Mouse (Mus musculus): ENCODE results near the gene C87436. TPM values are rescaled to one million over a fixed set of nuclear protein-coding genes. Genes with fewer than 3 reads are reported as not detected.

C87436 gene
- polyA plus RNA-seq, 1 experiment from 2014 or later: 25.6 TPM

- Histone ChIP-seq H3K4me1 (replicated peaks; ENCODE audit: control insufficient read depth, insufficient read depth, low read length) (no peaks in the 10 kb centered on the region), H3K4me3 (ENCODE audit: low read depth, low read length) (no peak overlapping the region), H3K36me3 (ENCODE audit: control insufficient read depth, insufficient read depth, low read length) (no peaks in the 10 kb centered on the region), H3K9me3 (ENCODE audit: control insufficient read depth, low read length) (no peaks in the 10 kb centered on the region), H3K9ac (ENCODE audit: low read depth, low read length) (no peak overlapping the region), H3K27ac (ENCODE audit: low read depth, low read length) (no peak overlapping the region), H3K4me2 (replicated peaks; ENCODE audit: low read depth, low read length) (no peak overlapping the region), H3K27me3 (ENCODE audit: control insufficient read depth, insufficient read depth, low read length) (no peaks in the 10 kb centered on the region)
- no peak for DNase-seq (ENCODE audit: low spot score)
- WGBS: 82% methylated on average over 7 of the region's 7 CpGs
- ATAC-seq (ENCODE audit: low FRiP score): no peak
Measured at GRCm38 (mm10) chr6:86505671-86506070, 67.5 kb downstream of the C87436 start.

DNA sequence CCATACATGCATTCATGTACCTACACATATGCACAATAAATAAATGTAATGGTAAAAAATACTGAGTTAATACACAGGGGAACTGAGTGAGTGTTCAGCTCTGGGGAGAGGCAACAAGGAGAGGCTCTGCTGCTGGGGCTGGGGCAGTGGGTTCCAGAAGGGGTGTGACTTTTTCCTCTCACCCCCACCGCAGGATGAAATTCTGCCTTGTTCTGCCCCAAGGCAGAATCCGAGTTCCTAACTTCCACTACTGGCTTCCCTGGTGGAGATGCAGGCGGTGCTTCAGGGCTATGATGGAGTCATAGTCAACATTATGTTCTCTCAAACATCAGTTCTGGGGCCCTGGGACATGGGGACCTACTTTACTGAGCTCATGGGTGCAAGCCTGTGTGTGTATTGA lies 68.1 kb downstream of the C87436 start:
- Histone ChIP-seq H3K9ac (ENCODE audit: low read depth, low read length) (no peak overlapping the region), H3K4me2 (replicated peaks; ENCODE audit: low read depth, low read length) (no peak overlapping the region), H3K9me3 (ENCODE audit: control insufficient read depth, low read length) (no peaks in the 10 kb centered on the region), H3K27me3 (ENCODE audit: control insufficient read depth, insufficient read depth, low read length) (no peaks in the 10 kb centered on the region), H3K27ac (ENCODE audit: low read depth, low read length) (no peak overlapping the region), H3K36me3 (ENCODE audit: control insufficient read depth, insufficient read depth, low read length) (no peaks in the 10 kb centered on the region), H3K4me1 (replicated peaks; ENCODE audit: control insufficient read depth, insufficient read depth, low read length) (no peaks in the 10 kb centered on the region), H3K4me3 (ENCODE audit: low read depth, low read length) (no peak overlapping the region)
- ATAC-seq (ENCODE audit: low FRiP score) (no peak), DNase-seq (ENCODE audit: low spot score) (no peak)
- 88% methylated on average over 3 of the region's 3 CpGs for WGBS

GRCm38 (mm10) chr6:86507116-86507515 lies 68.9 kb downstream of the C87436 start:
- no peak overlapping the region for H3K4me2 ChIP-seq (replicated peaks; ENCODE audit: low read depth, low read length)
- no peak overlapping the region for H3K27ac ChIP-seq (ENCODE audit: low read depth, low read length)
- ATAC-seq (ENCODE audit: low FRiP score) (no peak), DNase-seq (ENCODE audit: low spot score) (no peak)
- H3K27me3 ChIP-seq (ENCODE audit: control insufficient read depth, insufficient read depth, low read length): no peaks in the 10 kb centered on the region
- H3K36me3 ChIP-seq (ENCODE audit: control insufficient read depth, insufficient read depth, low read length): no peaks in the 10 kb centered on the region
- H3K9ac ChIP-seq (ENCODE audit: low read depth, low read length): no peak overlapping the region
- H3K9me3 ChIP-seq (ENCODE audit: control insufficient read depth, low read length): no peaks in the 10 kb centered on the region
- H3K4me1 ChIP-seq (replicated peaks; ENCODE audit: control insufficient read depth, insufficient read depth, low read length): no peaks in the 10 kb centered on the region
- H3K4me3 ChIP-seq (ENCODE audit: low read depth, low read length): no peak overlapping the region

- no peaks in the 10 kb centered on the region for H3K4me1 ChIP-seq (replicated peaks; ENCODE audit: control insufficient read depth, insufficient read depth, low read length)
- H3K36me3 ChIP-seq (ENCODE audit: control insufficient read depth, insufficient read depth, low read length): no peaks in the 10 kb centered on the region
- H3K4me3 ChIP-seq (ENCODE audit: low read depth, low read length): no peak overlapping the region
- no peak for ATAC-seq (ENCODE audit: low FRiP score)
- DNase-seq (ENCODE audit: low spot score): no peak
- H3K9me3 ChIP-seq (ENCODE audit: control insufficient read depth, low read length): no peaks in the 10 kb centered on the region
- no peak overlapping the region for H3K4me2 ChIP-seq (replicated peaks; ENCODE audit: low read depth, low read length)
- 79% methylated on average over 3 of the region's 3 CpGs for WGBS
- no peak overlapping the region for H3K9ac ChIP-seq (ENCODE audit: low read depth, low read length)
- no peaks in the 10 kb centered on the region for H3K27me3 ChIP-seq (ENCODE audit: control insufficient read depth, insufficient read depth, low read length)
- H3K27ac ChIP-seq (ENCODE audit: low read depth, low read length): no peak overlapping the region
Measured at GRCm38 (mm10) chr6:86508736-86509135, 70.6 kb downstream of the C87436 start.

GRCm38 (mm10) chr6:86509194-86509865 lies 71.2 kb downstream of the C87436 start:
- 81% methylated on average over 4 of the region's 4 CpGs for whole genome bisulfite sequencing
- no peak for ATAC-seq (ENCODE audit: low FRiP score)
- H3K4me3 ChIP-seq (ENCODE audit: low read depth, low read length): no peak overlapping the region

DNA sequence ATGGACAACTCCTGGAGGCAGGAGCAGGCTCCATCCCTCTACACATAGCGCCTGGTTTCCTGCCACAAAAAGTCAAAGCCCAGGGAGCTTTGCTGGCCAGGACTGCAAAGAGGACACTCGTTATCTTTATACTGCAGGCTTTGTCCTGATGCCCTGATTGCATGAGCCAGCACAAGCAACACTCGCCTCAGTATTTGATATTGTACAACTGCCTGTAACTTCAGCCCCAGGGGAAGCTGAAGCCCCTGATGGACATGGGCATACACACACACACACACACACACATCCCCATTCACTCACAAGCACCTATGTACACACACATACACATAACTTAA lies 71.7 kb downstream of the C87436 start:
- Histone ChIP-seq H3K27me3 (ENCODE audit: control insufficient read depth, insufficient read depth, low read length) (no peaks in the 10 kb centered on the region), H3K9ac (ENCODE audit: low read depth, low read length) (no peak overlapping the region), H3K27ac (ENCODE audit: low read depth, low read length) (no peak overlapping the region), H3K9me3 (ENCODE audit: control insufficient read depth, low read length) (no peaks in the 10 kb centered on the region), H3K4me1 (replicated peaks; ENCODE audit: control insufficient read depth, insufficient read depth, low read length) (no peaks in the 10 kb centered on the region), H3K4me3 (ENCODE audit: low read depth, low read length) (no peak overlapping the region), H3K36me3 (ENCODE audit: control insufficient read depth, insufficient read depth, low read length) (no peaks in the 10 kb centered on the region), H3K4me2 (replicated peaks; ENCODE audit: low read depth, low read length) (no peak overlapping the region)
- no peak for ATAC-seq (ENCODE audit: low FRiP score)
- WGBS: 70% methylated on average over 3 of the region's 3 CpGs
- DNase-seq (ENCODE audit: low spot score): no peak

More at GRCm38 (mm10) chr6:86509194-86509865, 71.2 kb downstream of the C87436 start:
- H3K4me1 ChIP-seq (replicated peaks; ENCODE audit: control insufficient read depth, insufficient read depth, low read length): no peaks in the 10 kb centered on the region
- H3K4me2 ChIP-seq (replicated peaks; ENCODE audit: low read depth, low read length): no peak overlapping the region
- H3K9ac ChIP-seq (ENCODE audit: low read depth, low read length): no peak overlapping the region
- no peak overlapping the region for H3K27ac ChIP-seq (ENCODE audit: low read depth, low read length)
- H3K27me3 ChIP-seq (ENCODE audit: control insufficient read depth, insufficient read depth, low read length): no peaks in the 10 kb centered on the region
- H3K36me3 ChIP-seq (ENCODE audit: control insufficient read depth, insufficient read depth, low read length): no peaks in the 10 kb centered on the region
- no peaks in the 10 kb centered on the region for H3K9me3 ChIP-seq (ENCODE audit: control insufficient read depth, low read length)
- no peak for DNase-seq (ENCODE audit: low spot score)

DNA sequence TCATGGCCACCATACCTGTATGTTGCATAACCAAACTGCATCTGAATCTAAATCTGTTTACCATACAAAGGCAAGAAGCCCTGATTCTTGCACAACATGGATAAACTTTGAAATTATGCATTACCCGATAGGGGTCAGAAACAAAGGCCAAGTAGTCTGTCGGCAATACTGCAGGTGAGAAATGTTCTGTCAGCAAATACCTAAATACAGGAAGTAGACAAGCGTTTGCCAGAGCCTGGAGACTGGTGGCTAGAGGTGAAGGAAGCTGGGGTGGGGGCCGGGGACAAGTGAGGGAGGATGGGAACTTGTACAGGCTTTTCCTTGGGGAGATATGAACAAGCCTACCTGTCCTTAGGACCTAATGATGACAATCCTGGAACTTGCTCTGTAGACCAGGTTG lies 72.8 kb downstream of the C87436 start:
- no peak overlapping the region for H3K4me3 ChIP-seq (ENCODE audit: low read depth, low read length)
- DNase-seq (ENCODE audit: low spot score): no peak
- no peak for ATAC-seq (ENCODE audit: low FRiP score)
- no peaks in the 10 kb centered on the region for H3K9me3 ChIP-seq (ENCODE audit: control insufficient read depth, low read length)
- H3K36me3 ChIP-seq (ENCODE audit: control insufficient read depth, insufficient read depth, low read length): no peaks in the 10 kb centered on the region
- no peak overlapping the region for H3K9ac ChIP-seq (ENCODE audit: low read depth, low read length)
- no peaks in the 10 kb centered on the region for H3K27me3 ChIP-seq (ENCODE audit: control insufficient read depth, insufficient read depth, low read length)
- H3K4me2 ChIP-seq (replicated peaks; ENCODE audit: low read depth, low read length): no peak overlapping the region
- H3K27ac ChIP-seq (ENCODE audit: low read depth, low read length): no peak overlapping the region
- WGBS: 80% methylated on average over 4 of the region's 4 CpGs
- H3K4me1 ChIP-seq (replicated peaks; ENCODE audit: control insufficient read depth, insufficient read depth, low read length): no peaks in the 10 kb centered on the region

DNA sequence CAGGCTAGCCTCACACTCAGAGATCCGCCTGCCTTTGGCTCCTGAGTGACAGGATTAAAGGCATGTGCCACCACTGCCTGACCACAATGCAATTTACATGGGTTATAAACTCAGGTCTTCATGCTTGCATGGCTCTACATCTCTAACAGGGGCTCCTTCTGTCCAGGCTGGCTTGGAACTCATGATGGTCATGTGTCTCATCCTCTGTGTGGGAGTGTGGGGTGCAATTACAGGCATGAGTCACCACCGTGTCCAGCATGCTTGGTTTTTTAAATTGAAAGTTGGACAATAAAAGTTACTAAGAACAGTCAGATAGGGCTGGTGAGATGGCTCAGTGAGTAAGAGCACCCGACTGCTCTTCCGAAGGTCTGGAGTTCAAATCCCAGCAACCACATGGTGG lies 75.1 kb downstream of the C87436 start:
- no peaks in the 10 kb centered on the region for H3K4me1 ChIP-seq (replicated peaks; ENCODE audit: control insufficient read depth, insufficient read depth, low read length)
- ATAC-seq (ENCODE audit: low FRiP score) (no peak), DNase-seq (ENCODE audit: low spot score) (no peak)
- H3K9ac ChIP-seq (ENCODE audit: low read depth, low read length): no peak overlapping the region
- H3K4me3 ChIP-seq (ENCODE audit: low read depth, low read length): no peak overlapping the region
- H3K9me3 ChIP-seq (ENCODE audit: control insufficient read depth, low read length): no peaks in the 10 kb centered on the region
- WGBS: 95% methylated on average over 4 of the region's 4 CpGs
- H3K36me3 ChIP-seq (ENCODE audit: control insufficient read depth, insufficient read depth, low read length): no peaks in the 10 kb centered on the region
- H3K4me2 ChIP-seq (replicated peaks; ENCODE audit: low read depth, low read length): no peak overlapping the region
- H3K27ac ChIP-seq (ENCODE audit: low read depth, low read length): no peak overlapping the region
- H3K27me3 ChIP-seq (ENCODE audit: control insufficient read depth, insufficient read depth, low read length): no peaks in the 10 kb centered on the region

- DNase-seq (ENCODE audit: low spot score) (no peak), ATAC-seq (ENCODE audit: low FRiP score) (no peak)
- no peaks in the 10 kb centered on the region for H3K9me3 ChIP-seq (ENCODE audit: control insufficient read depth, low read length)
- no peak overlapping the region for H3K27ac ChIP-seq (ENCODE audit: low read depth, low read length)
- H3K27me3 ChIP-seq (ENCODE audit: control insufficient read depth, insufficient read depth, low read length): no peaks in the 10 kb centered on the region
- no peaks in the 10 kb centered on the region for H3K36me3 ChIP-seq (ENCODE audit: control insufficient read depth, insufficient read depth, low read length)
- WGBS: 78% methylated on average over 1 of the region's 1 CpGs
- no peaks in the 10 kb centered on the region for H3K4me1 ChIP-seq (replicated peaks; ENCODE audit: control insufficient read depth, insufficient read depth, low read length)
- no peak overlapping the region for H3K4me2 ChIP-seq (replicated peaks; ENCODE audit: low read depth, low read length)
- no peak overlapping the region for H3K9ac ChIP-seq (ENCODE audit: low read depth, low read length)
- no peak overlapping the region for H3K4me3 ChIP-seq (ENCODE audit: low read depth, low read length)
Measured at GRCm38 (mm10) chr6:86516021-86516420, 77.8 kb downstream of the C87436 start.

Data from hindbrain, embryonic 11.5 days (tissue).